Mouse (Mus musculus) adipocyte (in vitro differentiated cells): ENCODE data around the gene Sorcs3.

Experiments
- DNase-seq: peaks from one replicate; pipeline ENCODE4 v3.0.0-alpha.2; 2016; ENCODE audit warnings: low spot score

The Sorcs3 gene

DNA sequence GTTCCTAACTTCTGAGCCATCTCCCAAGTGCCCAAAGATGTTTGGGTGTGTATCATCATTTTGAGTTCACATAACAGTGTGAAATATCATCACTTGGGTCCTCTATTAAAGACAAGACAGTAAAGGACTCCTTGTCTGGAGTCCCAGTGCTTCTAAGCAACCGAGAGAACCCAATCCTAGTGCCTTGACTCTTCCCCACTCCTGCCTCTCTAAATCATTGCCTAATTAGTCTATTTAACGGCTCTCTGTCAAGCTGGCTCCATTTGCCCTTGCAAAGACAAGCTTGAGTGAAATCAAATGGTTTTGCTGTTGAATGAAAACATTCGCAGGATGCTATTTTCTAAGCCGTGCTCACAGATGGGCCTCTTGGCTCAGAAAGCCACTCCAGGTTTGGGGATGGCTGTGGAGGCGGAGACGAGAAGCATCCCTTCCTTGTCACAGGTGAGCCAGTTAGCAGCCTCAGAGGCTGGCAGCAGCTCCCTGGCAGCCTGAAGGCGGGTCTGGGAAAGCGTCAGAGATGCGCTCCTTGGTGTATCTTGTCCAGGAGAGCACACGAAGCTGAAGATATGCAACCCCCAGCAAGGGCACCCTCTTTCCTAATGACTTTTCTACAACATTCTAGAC, 79.9 kb downstream of the Sorcs3 start:
- no peak for DNase-seq

DNA sequence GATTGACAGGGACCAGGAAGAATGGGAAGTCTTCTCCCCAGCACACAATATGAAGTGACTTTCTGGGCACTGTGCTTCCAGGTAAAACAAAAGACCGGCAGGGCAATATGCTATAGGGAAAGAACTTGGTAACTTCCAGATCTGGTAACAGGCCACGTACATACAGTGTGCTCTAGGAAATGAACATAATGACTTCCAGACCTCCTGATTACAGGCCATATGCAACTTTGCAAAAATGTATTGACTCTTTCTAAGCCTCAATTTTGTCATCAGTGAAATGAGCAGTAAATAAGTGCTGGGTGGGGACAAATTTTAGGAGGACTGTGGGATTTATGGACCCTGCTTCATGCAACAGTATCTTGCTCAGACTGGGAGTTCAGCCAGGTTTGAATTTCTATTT, 88.4 kb downstream of the Sorcs3 start:
- DNase-seq: no peak

DNA sequence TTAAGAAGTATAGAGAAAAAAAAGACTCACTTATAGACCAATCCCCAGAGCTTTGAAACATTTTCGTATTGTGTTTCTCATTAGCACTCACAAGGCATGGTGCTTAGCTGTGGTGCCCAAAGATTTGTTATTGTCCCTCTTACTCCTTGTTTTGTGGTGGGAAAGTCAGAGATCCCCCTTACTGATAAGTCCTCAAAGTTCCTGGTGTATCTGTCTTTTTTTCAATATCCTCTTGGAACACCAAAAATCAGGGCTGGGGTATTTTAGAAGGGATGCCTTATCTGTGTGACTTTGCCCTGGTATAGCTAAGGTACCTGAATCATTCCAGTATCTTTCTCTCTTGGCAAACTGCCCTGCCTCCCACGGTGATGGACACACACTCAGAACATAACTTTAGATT, 92.6 kb downstream of the Sorcs3 start:
- DNase-seq: no peak

DNA sequence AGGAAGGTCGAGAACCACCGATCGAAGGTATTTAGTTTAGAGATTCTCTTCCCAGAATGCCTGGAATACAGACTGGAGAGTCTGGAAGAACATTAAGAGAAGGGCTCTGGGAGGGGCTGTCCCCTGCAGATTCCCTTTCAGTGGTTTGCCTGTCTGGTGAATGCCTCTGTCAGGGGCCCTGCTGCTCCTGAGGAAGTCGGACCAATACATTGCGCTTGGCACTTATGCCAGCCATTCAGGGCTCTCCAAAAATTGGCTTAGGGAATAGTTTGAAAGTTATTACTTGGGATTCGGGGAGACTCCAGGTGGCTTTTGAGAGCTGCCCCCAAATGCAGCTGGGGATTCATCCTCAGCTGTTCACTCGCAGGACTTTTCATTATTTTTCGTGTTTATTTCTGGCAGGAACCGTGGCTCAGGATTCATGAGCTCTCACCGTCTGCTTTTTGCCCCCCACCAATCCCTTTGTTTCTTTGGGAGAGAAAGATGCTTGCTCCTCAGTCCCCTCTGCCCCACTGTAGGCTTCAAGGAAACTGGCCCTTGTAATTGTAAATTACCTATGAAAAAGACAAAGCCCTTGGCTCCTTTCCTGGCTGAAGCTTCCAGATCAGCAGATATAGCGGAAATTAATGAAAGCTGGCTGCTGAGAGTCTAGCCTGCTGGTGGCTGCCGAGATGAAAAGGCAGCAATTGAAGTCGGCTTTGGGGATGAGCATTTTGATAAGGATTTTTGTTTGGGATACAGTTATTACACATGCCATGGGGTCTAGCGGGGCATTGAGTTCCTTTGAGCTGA, 94.8 kb downstream of the Sorcs3 start:
- DNase-seq: no peak

DNA sequence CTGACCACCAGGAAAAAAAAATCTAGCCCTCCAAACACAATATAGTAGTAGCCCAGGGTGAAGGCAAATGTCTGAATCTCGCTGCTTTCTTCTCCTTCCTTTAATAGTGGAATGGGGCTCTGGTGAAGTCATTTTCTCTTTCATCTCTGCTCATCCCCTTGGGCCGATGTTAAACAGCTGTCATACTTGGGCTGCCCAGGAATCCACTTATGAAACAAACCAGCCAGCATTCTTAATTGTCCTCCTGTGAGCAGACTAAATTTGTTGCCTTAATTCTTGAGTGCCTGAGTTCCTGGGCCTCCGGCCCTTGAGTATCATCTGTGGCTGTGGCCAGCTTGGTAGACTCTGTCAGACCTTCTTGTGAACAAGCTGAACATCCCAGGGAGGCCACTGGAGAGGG, 95.5 kb downstream of the Sorcs3 start:
- DNase-seq: no peak

DNA sequence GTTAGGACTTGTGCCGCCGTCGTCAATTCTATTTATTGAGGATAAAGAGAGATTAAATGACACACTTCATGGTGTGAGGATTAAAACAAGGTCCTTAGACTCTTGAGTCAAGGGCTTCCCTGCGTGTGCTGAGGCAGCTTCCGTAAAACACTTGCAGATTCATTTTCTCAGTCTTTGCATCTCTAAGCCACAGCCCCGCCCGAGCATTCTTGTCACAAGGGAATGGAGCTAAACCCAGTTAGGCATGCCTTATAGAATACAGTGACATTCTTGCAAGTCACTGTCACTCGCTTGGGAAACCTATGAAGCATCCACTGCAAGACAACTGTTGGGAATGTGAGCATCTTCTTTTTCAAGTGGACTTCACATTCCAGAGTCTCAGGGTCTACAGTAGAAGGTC, 102.5 kb downstream of the Sorcs3 start:
- no peak for DNase-seq

DNA sequence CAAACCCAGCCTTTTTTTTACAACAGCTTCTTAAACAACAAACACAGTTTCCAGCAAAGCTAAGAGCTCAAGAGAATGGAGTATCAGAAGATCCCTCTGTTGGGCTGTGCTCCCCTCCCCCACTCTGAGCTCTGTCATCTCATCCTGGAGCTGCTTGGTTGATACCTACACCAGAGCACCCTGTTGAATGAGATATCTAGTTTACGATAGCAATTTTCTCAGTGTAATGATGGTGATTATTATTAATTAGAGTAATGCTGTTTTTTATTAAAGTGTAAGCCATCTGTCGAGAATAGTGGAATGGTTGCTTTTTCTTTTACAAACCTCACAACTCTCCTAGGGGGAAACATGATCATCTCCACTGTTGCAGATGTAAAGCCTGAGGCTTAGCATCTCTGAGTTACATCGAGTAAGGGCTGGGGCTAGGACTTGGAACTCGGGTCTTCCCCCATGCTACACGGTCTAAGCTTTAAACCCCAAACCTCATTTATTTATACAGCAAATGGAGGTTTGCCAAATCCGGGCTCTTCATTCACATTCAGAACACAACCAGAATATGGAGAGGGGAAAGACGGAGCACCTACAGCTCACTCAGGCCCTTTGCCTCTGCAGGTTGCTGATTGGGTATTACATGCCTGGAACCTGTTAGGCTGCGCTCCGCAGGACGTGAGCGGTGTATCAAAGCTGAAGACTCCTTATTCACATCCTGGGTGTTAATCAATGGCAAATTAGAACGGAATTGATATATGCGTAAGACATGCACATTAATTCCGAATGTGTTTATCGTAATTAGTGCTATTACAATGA, 103.9 kb downstream of the Sorcs3 start:
- no peak for DNase-seq

DNA sequence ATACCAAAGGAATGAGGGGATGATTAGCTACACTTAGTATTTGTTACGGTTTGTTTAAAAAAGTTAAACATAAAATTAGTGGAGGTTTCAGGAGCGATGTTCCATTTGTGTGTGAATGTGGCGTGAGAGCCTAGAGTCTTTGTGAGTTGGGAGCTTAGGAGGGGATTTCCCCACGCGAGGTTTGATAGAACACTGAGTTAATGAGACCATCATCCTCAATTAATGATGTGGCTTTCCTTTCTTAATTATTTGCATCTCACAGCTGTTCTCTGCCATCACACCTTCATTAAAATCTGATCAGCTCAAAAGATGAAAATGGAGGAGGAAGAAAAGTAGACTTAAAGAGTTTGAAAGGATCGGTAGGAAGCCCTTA, 104.5 kb downstream of the Sorcs3 start:
- DNase-seq: no peak

DNA sequence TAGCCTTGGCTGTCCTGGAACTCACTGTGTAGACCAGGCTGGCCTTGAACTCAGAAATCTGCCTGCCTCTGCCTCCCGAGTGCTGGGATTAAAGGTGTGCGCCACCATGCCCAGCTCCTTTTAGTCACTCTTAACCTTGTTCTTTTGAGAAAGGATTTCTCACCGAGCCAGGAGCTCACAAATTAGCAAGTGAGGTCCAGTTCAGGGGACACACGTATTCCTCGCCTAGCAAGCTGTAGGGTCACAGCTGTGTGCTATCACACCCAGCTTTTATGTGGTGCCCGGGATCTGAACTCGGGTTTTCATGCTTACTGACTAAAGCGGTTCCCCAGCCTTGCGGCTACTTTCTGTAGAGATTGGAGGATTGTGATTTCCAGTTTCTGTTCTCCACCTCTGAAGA, 108.0 kb downstream of the Sorcs3 start:
- no peak for DNase-seq

DNA sequence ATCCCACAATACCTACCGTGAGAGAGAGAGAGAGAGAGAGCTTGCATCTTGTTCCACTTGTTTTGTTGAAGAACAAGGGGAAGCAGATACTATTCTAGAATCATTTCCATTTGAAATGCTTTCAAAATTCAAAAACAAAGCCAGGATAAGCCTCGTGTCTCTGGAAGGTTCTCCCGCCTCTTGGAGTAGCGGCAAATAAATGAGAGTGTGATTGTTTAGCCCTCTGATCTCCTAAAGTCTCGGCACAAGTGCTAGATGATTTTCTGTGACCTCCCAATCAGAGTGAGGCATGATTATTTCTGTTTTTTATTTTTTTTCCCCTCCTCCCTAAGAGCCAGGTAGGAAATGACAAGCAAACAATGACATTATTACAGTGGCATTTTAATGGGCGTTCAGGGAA, 121.3 kb downstream of the Sorcs3 start:
- no peak for DNase-seq

DNA sequence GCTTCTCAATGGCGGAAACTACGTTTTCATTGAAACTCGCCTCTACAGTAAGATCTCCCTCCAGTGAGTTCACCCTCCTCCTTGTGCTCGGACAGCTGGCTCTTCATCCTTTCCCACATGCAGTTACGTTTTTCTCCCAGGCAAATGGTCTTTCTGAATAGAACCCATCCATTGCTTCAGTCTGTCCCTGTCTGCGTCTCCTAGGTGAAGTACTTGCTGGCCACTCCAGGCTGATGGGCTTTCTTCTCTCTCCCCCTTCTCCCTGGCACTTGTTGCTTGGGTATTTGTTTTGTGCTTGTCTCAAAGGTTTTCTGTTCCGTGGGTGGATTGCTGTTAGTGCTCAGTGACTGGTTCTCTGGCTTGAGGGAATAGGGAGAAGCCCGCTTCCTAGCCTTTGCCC, 122.3 kb downstream of the Sorcs3 start:
- DNase-seq: no peak

DNA sequence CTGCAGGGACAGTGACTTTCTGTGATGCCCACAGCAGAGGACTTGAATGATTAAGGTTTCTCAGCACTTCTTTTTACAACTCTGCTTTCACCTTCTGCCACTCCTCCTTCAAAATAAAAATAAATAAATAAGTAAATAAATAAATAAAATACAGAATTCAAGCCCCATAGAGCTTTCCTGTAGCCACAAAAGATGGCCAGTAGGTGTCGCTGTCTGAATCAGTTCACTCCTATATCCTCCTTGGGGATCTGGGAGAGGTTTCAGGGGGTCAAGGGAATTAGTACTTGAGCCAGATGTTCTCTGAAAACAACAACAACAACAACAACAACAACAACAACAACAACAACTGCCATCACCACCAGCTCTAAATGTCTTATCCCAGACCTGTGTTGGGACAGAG, 125.8 kb downstream of the Sorcs3 start:
- DNase-seq: no peak

DNA sequence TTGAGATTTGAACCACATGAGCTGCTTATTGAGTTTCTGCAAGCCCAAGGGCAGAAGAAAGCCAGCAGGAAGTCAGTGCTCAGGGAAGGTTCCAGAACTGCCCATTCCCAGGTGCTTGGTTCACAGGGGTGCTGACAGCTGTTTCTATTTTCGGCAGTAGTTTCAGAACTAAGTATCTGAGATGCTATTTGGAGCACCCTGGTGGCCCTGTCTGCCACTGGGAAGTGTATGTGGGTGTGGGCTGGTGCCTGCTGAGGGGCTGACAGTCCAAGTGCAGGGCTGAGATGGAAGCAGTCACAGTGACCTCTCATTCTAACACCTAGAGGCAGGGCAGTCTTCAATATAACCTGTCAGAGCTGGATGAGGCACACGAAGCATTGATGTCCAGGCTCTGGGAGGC, 127.3 kb downstream of the Sorcs3 start:
- no peak for DNase-seq

DNA sequence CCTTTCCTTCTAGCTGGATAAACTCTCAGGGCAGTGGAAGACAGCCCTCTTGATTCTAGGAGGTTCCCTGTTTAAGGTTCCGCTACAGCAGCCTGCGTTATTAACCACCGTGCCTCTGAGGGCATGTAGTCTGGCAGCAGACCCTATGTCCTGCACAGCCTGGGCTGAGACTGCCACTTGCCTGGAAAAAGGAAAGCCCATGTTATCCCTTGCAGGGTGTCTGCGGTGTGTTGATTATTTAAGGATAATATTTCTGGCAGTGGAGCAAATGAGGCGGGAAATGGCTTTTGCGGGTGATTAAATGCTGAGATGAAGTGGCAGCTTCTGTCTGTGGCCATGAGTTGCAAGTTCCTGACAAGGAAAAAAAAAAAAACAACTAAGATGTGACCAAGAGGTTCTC, 131.6 kb downstream of the Sorcs3 start:
- DNase-seq: no peak

DNA sequence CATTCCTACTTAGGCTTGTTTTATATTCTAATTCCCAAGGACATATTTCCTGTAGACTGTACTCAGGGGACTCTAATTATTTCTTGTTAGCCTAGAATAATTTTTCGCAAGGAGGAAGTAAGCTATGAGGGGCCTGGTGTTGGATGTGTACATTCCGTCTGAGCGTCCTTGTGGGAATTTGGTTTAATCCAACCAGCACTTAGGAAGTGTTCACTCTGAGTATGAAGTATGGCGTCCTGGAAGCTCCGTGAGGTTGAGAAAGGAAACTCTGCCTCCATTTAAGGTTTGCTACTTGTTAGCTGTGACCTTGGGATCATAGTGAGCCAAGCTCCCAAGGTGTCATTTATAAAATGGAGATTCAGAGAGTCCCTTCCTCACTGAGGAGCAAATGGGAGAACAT, 132.3 kb downstream of the Sorcs3 start:
- DNase-seq: no peak

DNA sequence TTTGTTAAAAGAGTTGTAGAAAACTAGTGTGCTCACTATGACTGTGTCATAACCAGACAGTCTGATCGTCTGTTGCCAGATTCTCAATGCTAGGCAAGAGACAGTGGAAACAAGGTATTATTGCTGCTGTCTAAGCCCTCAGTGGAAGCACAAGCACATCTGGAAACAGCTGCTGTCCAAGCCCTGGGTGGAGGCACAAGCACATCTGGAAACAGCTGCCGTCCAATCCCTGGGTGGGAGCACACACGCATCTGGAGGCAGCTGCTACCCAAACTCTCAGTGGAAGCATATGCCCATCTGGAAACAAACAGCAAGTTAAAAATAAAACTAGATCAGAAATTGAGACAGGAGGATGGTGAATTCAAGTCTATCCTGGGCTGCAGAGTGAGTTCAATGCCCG, 136.9 kb downstream of the Sorcs3 start:
- DNase-seq: no peak

DNA sequence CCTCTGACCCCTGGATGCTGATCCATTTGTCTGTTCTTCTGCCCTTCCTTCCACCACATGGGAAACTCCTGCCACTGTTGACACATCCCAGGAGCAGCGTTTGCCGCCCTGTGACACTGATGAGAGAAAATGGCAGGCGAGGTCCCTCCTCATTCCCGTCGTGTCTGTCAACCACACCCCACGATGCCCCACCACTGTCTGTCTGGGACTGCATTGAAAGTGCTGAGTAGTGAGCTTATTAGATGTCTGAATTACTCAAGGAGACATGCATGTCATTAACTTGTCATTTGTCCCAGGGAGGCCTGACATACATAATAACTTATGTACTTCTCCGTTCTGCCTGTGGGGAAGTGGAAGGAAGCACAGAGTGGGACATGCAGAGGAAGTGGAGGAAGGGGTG, 137.6 kb downstream of the Sorcs3 start:
- no peak for DNase-seq

DNA sequence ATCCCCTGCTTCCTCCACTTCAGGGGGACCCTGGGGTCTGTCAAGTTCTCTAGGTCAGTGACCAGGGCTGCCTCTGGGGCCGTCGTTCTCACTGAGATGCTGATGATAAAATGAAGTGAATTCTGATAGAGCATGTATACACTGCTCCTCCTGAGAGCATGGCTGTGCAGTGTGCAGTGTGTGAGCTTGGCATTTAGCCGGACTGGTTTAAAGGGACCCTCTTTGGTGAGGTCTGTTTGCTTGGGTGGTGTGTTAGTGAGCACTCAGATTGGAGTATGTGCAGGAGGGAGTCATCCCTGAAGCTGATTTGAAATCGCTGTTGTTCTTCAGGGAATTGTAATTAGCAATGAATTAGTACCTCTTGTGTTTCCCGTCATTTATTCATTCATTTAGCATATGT, 141.3 kb downstream of the Sorcs3 start:
- DNase-seq: no peak

DNA sequence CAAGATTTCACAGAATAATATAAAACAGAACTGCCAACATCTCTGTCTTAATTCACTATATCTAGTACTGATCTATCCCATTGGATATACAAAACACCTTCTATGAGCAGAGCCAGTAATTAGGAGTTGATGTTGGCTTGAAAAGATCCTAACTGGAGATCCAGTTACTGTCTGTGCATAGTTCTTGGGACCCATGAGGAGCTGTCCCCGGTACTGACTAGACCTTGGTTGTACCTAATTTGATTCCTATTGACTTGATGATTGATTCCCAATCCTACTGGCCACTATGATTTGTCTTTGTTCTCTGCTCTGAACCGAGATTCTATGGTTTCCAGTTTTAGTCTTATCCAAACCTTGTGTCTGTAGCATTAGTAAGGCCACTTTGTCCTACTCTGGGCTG, 151.0 kb downstream of the Sorcs3 start:
- no peak for DNase-seq

DNA sequence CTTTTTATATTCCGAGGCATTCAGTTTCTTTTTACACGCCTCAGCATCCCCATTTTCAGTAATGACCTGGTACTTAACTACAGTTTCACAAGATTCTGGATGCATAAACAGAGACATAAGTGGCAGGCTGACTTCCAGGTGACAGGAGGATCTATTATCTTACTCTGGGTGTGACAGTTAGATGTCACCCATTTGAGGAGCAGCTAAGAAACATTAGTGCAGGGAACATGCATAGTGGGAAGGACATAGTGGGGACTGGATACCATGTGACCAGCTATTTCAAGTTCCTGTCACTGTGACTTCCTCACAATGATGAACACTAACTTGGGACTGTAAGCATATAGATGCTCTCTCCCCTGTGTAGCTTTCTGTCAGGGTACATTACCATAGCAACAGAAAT, 156.3 kb downstream of the Sorcs3 start:
- DNase-seq: no peak

DNA sequence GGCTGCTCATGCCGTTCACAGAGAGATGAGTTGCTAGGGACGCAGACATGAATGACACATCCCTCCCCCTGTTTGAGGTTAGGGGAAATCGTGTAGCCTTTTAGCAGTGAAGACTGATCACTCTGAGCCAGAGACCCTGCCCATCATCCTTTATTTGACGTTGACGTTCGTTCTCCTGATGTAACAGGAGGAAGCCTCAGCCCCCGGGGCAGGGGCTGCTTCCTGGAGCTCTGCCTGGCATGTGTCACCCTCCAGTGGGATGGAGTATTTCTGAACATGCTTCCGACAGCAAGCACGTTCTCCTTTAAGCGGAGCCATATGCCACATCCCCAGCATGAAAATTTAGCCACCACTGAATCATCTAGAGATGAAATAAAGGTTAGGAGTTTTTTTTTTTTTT, 162.2 kb downstream of the Sorcs3 start:
- DNase-seq: no peak

DNA sequence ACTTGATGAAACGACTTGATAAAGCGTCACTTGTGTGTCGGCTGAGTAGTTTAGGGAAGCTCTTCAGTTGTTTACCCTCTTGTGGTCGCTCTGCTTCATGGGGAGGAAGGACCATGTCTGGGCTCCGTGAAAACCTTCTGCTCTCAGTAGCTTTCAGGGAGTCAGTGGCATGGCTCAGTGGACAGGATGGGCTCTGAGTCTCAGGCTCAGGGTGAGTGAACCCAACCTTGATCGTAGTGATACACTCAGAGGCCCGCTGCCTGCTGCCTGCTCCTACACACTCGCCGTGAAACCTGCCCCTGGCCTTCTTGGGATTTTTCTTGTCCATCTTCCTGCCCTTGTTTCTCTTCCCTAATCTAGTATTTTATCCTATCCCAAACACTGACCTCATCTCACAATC, 166.0 kb downstream of the Sorcs3 start:
- no peak for DNase-seq

DNA sequence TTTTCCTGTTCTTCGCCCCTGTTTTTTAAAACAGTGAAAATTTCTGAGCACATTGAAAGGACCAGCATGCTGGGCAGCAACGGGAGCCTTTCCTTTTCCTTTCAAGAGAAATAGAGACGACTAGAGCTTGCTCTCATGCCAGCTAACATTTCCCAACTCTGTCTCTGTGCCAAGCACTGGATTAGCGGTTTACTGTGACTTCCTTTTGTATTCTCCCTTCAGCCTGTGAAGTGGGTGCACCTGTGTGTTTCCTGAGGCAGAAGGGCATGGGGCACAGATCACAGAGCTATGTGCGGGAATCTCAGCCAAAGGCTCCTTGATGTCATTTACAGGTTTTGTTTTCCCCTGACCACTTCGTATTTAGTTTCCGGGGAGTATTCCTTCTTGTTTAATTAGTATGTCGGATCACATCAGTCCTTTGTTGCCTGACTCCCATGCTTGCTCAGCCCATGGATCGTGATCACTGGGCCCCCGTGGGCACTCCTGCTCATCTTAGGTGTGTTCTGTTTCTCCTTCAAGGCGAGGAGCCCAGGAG, 172.2 kb downstream of the Sorcs3 start:
- DNase-seq: no peak
